Mouse (Mus musculus) heart, adult 2 months (tissue): ENCODE data around the gene Tnik.

Experiments
- CTCF ChIP-seq: fragments of 200-600 bp; IDR thresholded peaks from 2 replicates; pipeline ENCODE4 v1.8.1; 2022; ENCODE audit warnings: antibody characterized with exemption, mild to moderate bottlenecking, moderate library complexity
- EP300 ChIP-seq: fragments of 200-500 bp; IDR thresholded peaks from 2 replicates; pipeline ENCODE4 v1.6.1; 2011; ENCODE audit warnings: low read depth, low read length, control low read depth; ENCODE audit not compliant: insufficient read depth

DNA sequence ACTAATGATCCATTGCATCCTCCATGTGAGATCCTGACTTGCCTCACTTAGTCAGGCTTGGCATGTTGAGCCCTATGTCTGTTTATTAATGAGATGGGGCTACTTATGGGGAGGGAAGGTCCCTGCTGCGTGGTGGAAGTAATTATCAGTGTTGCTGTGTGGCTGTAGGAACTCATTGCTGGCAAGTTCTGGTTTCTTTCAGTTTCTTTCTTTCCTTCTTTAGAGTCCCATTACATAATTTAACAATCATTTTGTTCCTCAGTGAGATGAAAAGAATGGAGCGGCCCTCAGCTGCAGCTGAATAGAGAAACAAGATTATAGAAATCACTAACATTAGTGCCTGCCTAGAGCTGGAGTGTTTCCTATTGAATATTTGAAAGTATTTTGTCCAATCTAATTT lies 263.7 kb downstream of the Tnik start:
- TF ChIP-seq CTCF (no peak), EP300 (no peak)
